Mouse (Mus musculus): Measurements from ENCODE around the gene Cacna1c. TPM values are rescaled to one million over a fixed set of nuclear protein-coding genes. Genes with fewer than 3 reads are reported as not detected.

Cacna1c gene
- polyA plus RNA-seq, 1 experiment from 2014 or later, result 2.3 TPM

DNA sequence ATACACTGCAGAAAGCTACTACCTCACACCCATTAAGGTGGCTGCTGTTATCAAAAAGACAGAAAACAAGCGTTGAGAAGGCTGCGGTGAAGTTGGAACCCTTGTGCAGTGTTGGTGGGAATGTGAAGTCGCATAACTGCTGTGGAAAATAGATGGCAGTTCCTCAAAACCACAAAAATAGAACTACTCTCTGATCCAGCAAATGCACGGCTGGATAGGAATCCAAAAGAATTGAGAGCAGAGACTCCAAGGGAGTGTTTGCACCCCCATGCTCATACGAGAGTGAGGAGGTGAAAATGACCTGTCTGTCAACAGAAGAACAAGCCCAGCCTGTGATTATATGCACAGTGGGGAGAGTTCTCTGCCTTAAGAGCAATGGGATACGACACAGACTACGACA is 123.4 kb downstream of the Cacna1c start:
- Histone ChIP-seq H3K27ac (ENCODE audit: low read depth, low read length) (no peak overlapping the region), H3K4me3 (ENCODE audit: low read depth, low read length) (no peak overlapping the region), H3K36me3 (ENCODE audit: control insufficient read depth, insufficient read depth, low read length) (no peaks in the 10 kb centered on the region), H3K27me3 (replicated peaks; ENCODE audit: control insufficient read depth, insufficient read depth, low read length) (no peaks in the 10 kb centered on the region), H3K4me1 (replicated peaks; ENCODE audit: control insufficient read depth, insufficient read depth, low read length) (no peaks in the 10 kb centered on the region), H3K9me3 (ENCODE audit: control insufficient read depth, low read length) (no peaks in the 10 kb centered on the region), H3K9ac (ENCODE audit: low read depth, low read length) (no peak overlapping the region), H3K4me2 (no peak overlapping the region)
- 67% methylated on average over 7 of the region's 7 CpGs for WGBS
- DNase-seq (ENCODE audit: low spot score) (no peak), ATAC-seq (replicated peaks; ENCODE audit: low FRiP score) (no peak)

GRCm38 (mm10) chr6:119070771-119071170 is 125.4 kb downstream of the Cacna1c start:
- WGBS, result 74% methylated on average over 4 of the region's 4 CpGs
- no peaks in the 10 kb centered on the region for H3K4me1 ChIP-seq (replicated peaks; ENCODE audit: control insufficient read depth, insufficient read depth, low read length)

GRCm38 (mm10) chr6:119070351-119070750 is 125.9 kb downstream of the Cacna1c start:
- ATAC-seq (replicated peaks; ENCODE audit: low FRiP score) (no peak), DNase-seq (ENCODE audit: low spot score) (no peak)
- H3K27me3 ChIP-seq (replicated peaks; ENCODE audit: control insufficient read depth, insufficient read depth, low read length), result no peaks in the 10 kb centered on the region
- H3K27ac ChIP-seq (ENCODE audit: low read depth, low read length), result no peak overlapping the region
- no peak overlapping the region for H3K9ac ChIP-seq (ENCODE audit: low read depth, low read length)
- no peak overlapping the region for H3K4me2 ChIP-seq
- H3K9me3 ChIP-seq (ENCODE audit: control insufficient read depth, low read length), result no peaks in the 10 kb centered on the region
- H3K4me1 ChIP-seq (replicated peaks; ENCODE audit: control insufficient read depth, insufficient read depth, low read length), result no peaks in the 10 kb centered on the region
- WGBS, result 88% methylated on average over 3 of the region's 3 CpGs
- H3K36me3 ChIP-seq (ENCODE audit: control insufficient read depth, insufficient read depth, low read length), result no peaks in the 10 kb centered on the region
- H3K4me3 ChIP-seq (ENCODE audit: low read depth, low read length), result no peak overlapping the region

More at GRCm38 (mm10) chr6:119070771-119071170, 125.4 kb downstream of the Cacna1c start:
- no peak overlapping the region for H3K4me2 ChIP-seq
- H3K36me3 ChIP-seq (ENCODE audit: control insufficient read depth, insufficient read depth, low read length), result no peaks in the 10 kb centered on the region
- H3K9ac ChIP-seq (ENCODE audit: low read depth, low read length), result no peak overlapping the region
- DNase-seq (ENCODE audit: low spot score) (no peak), ATAC-seq (replicated peaks; ENCODE audit: low FRiP score) (no peak)
- H3K9me3 ChIP-seq (ENCODE audit: control insufficient read depth, low read length), result no peaks in the 10 kb centered on the region
- no peaks in the 10 kb centered on the region for H3K27me3 ChIP-seq (replicated peaks; ENCODE audit: control insufficient read depth, insufficient read depth, low read length)
- no peak overlapping the region for H3K4me3 ChIP-seq (ENCODE audit: low read depth, low read length)
- no peak overlapping the region for H3K27ac ChIP-seq (ENCODE audit: low read depth, low read length)

- Histone ChIP-seq H3K4me2 (no peak overlapping the region), H3K4me1 (replicated peaks; ENCODE audit: control insufficient read depth, insufficient read depth, low read length) (no peaks in the 10 kb centered on the region), H3K27me3 (replicated peaks; ENCODE audit: control insufficient read depth, insufficient read depth, low read length) (no peaks in the 10 kb centered on the region), H3K9ac (ENCODE audit: low read depth, low read length) (no peak overlapping the region), H3K4me3 (ENCODE audit: low read depth, low read length) (no peak overlapping the region), H3K9me3 (ENCODE audit: control insufficient read depth, low read length) (no peaks in the 10 kb centered on the region), H3K36me3 (ENCODE audit: control insufficient read depth, insufficient read depth, low read length) (no peaks in the 10 kb centered on the region), H3K27ac (ENCODE audit: low read depth, low read length) (no peak overlapping the region)
- ATAC-seq (replicated peaks; ENCODE audit: low FRiP score) (no peak), DNase-seq (ENCODE audit: low spot score) (no peak)
- 84% methylated on average over 5 of the region's 5 CpGs for WGBS
Measured at GRCm38 (mm10) chr6:119069145-119069544, 127.1 kb downstream of the Cacna1c start.

GRCm38 (mm10) chr6:119068650-119069049 is 127.6 kb downstream of the Cacna1c start:
- Histone ChIP-seq H3K27ac (ENCODE audit: low read depth, low read length) (no peak overlapping the region), H3K36me3 (ENCODE audit: control insufficient read depth, insufficient read depth, low read length) (no peaks in the 10 kb centered on the region), H3K27me3 (replicated peaks; ENCODE audit: control insufficient read depth, insufficient read depth, low read length) (no peaks in the 10 kb centered on the region), H3K9ac (ENCODE audit: low read depth, low read length) (no peak overlapping the region), H3K4me1 (replicated peaks; ENCODE audit: control insufficient read depth, insufficient read depth, low read length) (no peaks in the 10 kb centered on the region), H3K4me2 (no peak overlapping the region), H3K9me3 (ENCODE audit: control insufficient read depth, low read length) (no peaks in the 10 kb centered on the region), H3K4me3 (ENCODE audit: low read depth, low read length) (no peak overlapping the region)
- 63% methylated on average over 4 of the region's 4 CpGs for WGBS
- ATAC-seq (replicated peaks; ENCODE audit: low FRiP score) (no peak), DNase-seq (ENCODE audit: low spot score) (no peak)

DNA sequence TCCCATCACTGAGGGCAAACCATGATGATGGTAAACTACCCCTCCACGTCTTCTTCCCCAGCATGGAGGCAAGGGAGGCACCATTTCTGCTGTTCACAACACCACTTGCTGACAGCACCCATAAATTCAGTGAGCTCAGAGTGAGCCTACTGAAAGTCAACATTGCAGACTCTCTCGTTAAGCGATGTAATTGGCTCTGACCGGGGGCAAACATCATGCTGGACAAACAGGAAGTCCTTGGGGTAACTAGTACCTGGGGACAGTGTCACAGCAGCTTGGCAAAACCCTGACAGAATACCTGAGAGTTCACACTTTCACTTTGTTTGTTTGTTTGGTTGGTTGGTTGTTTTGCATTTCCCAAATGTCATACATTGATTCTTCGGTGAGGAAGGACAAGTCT is 131.3 kb downstream of the Cacna1c start:
- DNase-seq (ENCODE audit: low spot score), result no peak
- Histone ChIP-seq H3K9me3 (ENCODE audit: control insufficient read depth, low read length) (no peaks in the 10 kb centered on the region), H3K4me1 (replicated peaks; ENCODE audit: control insufficient read depth, insufficient read depth, low read length) (no peaks in the 10 kb centered on the region), H3K36me3 (ENCODE audit: control insufficient read depth, insufficient read depth, low read length) (no peaks in the 10 kb centered on the region), H3K27me3 (replicated peaks; ENCODE audit: control insufficient read depth, insufficient read depth, low read length) (no peaks in the 10 kb centered on the region), H3K27ac (ENCODE audit: low read depth, low read length) (no peak overlapping the region), H3K4me2 (no peak overlapping the region), H3K4me3 (ENCODE audit: low read depth, low read length) (no peak overlapping the region), H3K9ac (ENCODE audit: low read depth, low read length) (no peak overlapping the region)
- ATAC-seq (replicated peaks; ENCODE audit: low FRiP score), result no peak
- 77% methylated on average over 5 of the region's 5 CpGs for WGBS

DNA sequence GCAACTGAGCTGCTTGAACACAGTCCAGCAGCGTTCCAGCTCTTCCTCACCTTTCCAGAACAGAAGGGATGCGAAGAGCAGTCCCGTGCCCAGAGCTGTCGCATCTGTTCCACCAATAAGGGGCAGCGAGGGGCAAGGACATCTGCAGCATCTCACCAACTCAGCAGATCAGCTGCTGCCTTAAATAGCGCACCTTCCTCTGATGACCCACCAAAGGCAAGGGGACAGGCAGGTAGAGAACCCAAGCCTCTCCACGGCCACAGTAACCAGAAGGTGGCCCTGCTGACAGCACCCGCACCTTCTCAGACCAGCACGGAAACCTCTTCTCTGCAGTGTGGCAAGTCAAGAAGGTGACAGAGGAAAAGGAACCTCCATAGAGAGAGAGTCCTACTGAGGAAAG is 131.8 kb downstream of the Cacna1c start:
- no peaks in the 10 kb centered on the region for H3K27me3 ChIP-seq (replicated peaks; ENCODE audit: control insufficient read depth, insufficient read depth, low read length)
- H3K27ac ChIP-seq (ENCODE audit: low read depth, low read length), result no peak overlapping the region
- H3K4me1 ChIP-seq (replicated peaks; ENCODE audit: control insufficient read depth, insufficient read depth, low read length), result no peaks in the 10 kb centered on the region
- no peak overlapping the region for H3K4me3 ChIP-seq (ENCODE audit: low read depth, low read length)
- DNase-seq (ENCODE audit: low spot score) (no peak), ATAC-seq (replicated peaks; ENCODE audit: low FRiP score) (no peak)
- 85% methylated on average over 9 of the region's 9 CpGs for WGBS
- H3K36me3 ChIP-seq (ENCODE audit: control insufficient read depth, insufficient read depth, low read length), result no peaks in the 10 kb centered on the region
- no peak overlapping the region for H3K9ac ChIP-seq (ENCODE audit: low read depth, low read length)
- no peaks in the 10 kb centered on the region for H3K9me3 ChIP-seq (ENCODE audit: control insufficient read depth, low read length)
- no peak overlapping the region for H3K4me2 ChIP-seq

DNA sequence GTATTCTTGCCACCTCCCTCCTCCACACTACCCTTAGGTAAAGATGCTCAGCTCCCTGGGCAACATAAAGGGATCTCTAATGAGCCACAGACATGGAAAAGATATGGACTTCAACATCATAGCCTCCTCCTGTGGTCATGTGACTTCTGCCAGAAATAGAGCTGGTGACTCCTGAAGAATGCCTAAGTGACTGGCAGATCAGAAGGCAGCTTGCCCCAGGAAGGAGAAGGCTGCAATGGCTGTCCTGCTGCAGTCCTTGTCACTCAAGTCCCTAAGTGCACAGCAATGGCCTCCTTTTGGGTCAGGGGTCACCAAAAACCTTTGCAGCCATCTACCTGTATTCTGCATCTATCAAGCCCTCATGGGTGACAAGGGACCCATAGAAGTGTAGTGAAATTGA is 133.5 kb downstream of the Cacna1c start:
- ATAC-seq (replicated peaks; ENCODE audit: low FRiP score) (no peak), DNase-seq (ENCODE audit: low spot score) (no peak)
- H3K27me3 ChIP-seq (replicated peaks; ENCODE audit: control insufficient read depth, insufficient read depth, low read length), result no peaks in the 10 kb centered on the region
- H3K4me3 ChIP-seq (ENCODE audit: low read depth, low read length), result no peak overlapping the region
- no peaks in the 10 kb centered on the region for H3K9me3 ChIP-seq (ENCODE audit: control insufficient read depth, low read length)
- no peak overlapping the region for H3K27ac ChIP-seq (ENCODE audit: low read depth, low read length)
- no peak overlapping the region for H3K9ac ChIP-seq (ENCODE audit: low read depth, low read length)
- no peaks in the 10 kb centered on the region for H3K4me1 ChIP-seq (replicated peaks; ENCODE audit: control insufficient read depth, insufficient read depth, low read length)
- H3K4me2 ChIP-seq, result no peak overlapping the region
- no peaks in the 10 kb centered on the region for H3K36me3 ChIP-seq (ENCODE audit: control insufficient read depth, insufficient read depth, low read length)

GRCm38 (mm10) chr6:119058896-119059295 is 137.3 kb downstream of the Cacna1c start:
- Histone ChIP-seq H3K4me3 (ENCODE audit: low read depth, low read length) (no peak overlapping the region), H3K4me1 (replicated peaks; ENCODE audit: control insufficient read depth, insufficient read depth, low read length) (no peaks in the 10 kb centered on the region), H3K9me3 (ENCODE audit: control insufficient read depth, low read length) (no peaks in the 10 kb centered on the region), H3K4me2 (no peak overlapping the region), H3K36me3 (ENCODE audit: control insufficient read depth, insufficient read depth, low read length) (no peaks in the 10 kb centered on the region), H3K27ac (ENCODE audit: low read depth, low read length) (no peak overlapping the region), H3K27me3 (replicated peaks; ENCODE audit: control insufficient read depth, insufficient read depth, low read length) (no peaks in the 10 kb centered on the region), H3K9ac (ENCODE audit: low read depth, low read length) (no peak overlapping the region)
- DNase-seq (ENCODE audit: low spot score) (no peak), ATAC-seq (replicated peaks; ENCODE audit: low FRiP score) (no peak)
- 60% methylated on average over 3 of the region's 3 CpGs for WGBS
